Mouse (Mus musculus): Measurements from ENCODE around the gene Klhl29.

DNA sequence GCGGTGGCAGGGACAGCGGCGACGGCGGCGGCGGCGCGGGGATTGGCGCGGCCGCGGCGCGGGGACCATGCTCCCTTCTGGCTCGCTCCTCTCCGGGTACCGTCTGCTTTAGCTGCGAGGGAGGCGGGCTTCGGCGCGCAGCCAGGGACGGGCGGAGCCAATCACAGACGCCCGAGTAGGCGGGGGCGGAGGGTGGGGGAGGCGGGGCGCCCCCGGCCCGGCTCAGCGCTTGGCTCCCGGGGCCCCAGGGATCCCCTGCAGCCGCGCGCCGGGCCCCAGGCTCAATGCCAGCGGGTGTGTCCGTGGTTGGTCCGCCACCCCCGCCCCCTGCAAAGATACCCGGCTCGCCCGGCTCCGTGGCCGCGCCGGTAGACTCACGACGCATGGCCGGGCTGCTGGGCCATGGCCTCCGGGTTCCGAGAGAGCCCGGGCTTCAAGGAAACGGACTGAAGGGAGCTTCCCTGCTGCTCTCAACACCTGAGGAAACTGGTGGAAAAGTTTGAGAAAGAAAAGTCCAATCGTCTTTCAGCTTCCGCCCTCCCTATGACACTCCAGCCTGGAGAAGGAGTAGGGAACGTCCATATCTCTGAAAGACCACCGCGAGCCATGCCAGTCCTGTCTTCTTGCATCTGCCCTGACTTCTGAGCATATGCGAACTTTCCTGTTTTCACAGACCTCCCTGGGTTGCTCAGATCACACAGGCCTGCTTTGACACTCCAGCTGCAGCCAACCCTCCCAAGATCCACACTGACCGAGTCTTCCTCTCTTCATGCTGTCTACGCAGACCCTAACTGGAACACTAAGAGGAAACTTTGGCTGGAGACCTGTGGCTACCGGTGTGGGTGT lies at the start of gene Klhl29:
- TF ChIP-seq CTCF (IDR thresholded peaks at IDR 0.05; ENCODE audit: borderline replicate concordance, control insufficient read depth, extremely low read depth, insufficient read depth, low read length, poor library complexity): no peak
- no peak for TF ChIP-seq POLR2A (IDR thresholded peaks at IDR 0.05; ENCODE audit: control insufficient read depth, extremely low read depth, insufficient read depth, low read length, poor library complexity)
